Mouse (Mus musculus): ENCODE measurements around the gene Setd1a.

The Setd1a gene

GRCm38 (mm10) chr7:127840031-127840430 lies 63.6 kb downstream of the Setd1a start:
- peak; percentile 52 for DNase-seq

- peak; percentile 88 for DNase-seq
These were observed 64.4 kb downstream of the Setd1a start for GRCm38 (mm10) chr7:127840886-127841285.

- peak; percentile 94 for DNase-seq
These were observed 65.0 kb downstream of the Setd1a start for GRCm38 (mm10) chr7:127841340-127842000.

GRCm38 (mm10) chr7:127842001-127842718 lies 65.7 kb downstream of the Setd1a start:
- peak; percentile 89 for DNase-seq

Measured in cerebellum, adult 9-10 months (tissue).